Mouse (Mus musculus) yolk sac, embryonic 10.5 days (tissue): ENCODE data around the gene Tagap1.
"Not testable (repeated sequence)": the region's sequence is repeated elsewhere in the genome, so short reads cannot be mapped to it uniquely, and the experiment has no call there.

Experiments
- DNase-seq: peaks from one replicate; pipeline ENCODE4 v3.0.0-alpha.2; 2017; ENCODE audit warnings: low spot score

Tagap1 gene

GRCm38 (mm10) chr17:6960776-6961175, at the start of gene Tagap1:
TSS of gene Tagap1 (minus strand) at chr17:6961156.
- peak; percentile 29 for DNase-seq

- not testable (repeated sequence) for DNase-seq
Measured at GRCm38 (mm10) chr17:7009901-7010300, 48.9 kb upstream of the Tagap1 start.

DNA sequence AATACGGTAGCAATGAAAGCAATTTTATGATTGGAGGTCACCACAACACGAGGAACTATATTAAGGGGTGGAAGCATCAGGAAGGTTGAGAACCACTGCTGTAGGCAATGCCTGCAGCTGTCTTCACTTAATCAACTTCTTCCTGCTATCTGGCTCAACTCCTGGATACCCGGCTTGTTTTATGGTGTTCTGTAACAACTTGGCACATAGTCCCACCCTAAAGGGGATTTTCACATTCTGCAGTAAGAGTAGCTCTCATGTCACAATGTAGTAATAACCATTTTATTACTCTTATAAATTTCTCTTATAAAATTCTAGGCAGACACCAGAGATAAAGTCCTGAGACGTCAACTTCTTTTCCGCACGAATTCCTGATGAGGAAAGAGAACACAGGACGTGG, 48.5 kb upstream of the Tagap1 start:
- DNase-seq = not testable (repeated sequence)

- not testable (repeated sequence) for DNase-seq
Measured at GRCm38 (mm10) chr17:7008885-7009284, 47.9 kb upstream of the Tagap1 start.

DNA sequence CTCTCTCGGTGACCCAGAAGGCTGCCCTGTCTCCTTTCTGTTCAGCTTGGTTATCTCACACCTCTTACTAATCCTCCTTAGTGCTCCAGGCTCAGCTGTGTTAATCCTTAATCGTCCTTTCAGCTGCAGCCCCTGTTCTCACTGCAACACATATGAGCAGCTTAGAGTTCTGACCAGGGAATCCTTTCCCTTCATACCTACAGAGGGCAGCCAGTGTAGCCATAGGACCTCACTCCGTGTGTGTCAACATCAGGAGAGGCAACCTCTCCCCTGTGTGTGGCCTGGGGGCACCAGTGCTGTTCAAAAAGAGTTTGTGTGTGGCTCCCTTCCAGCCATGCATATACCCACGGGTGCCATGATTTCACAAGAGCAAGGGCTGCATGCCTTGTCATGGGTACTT, 44.7 kb upstream of the Tagap1 start:
- not testable (repeated sequence) for DNase-seq

DNA sequence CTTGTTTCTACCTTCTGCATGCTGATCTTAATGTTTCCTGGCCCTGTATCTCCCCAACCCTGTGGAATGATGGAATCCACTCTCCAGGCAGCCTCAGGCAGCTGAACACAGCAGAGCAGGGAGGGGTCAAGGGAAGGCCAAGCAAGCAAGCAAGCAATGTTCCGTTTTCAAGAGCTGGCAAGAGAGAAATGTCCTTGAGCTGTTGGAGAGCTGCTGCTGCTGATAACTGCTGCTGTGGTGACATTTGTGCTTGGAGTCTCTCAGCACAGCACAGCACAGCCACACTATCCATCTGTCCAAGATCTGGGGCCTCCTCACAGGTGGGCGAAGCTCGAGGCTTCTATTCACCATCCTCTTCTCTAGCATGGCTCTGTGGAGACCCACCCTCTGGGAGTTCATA, 42.4 kb upstream of the Tagap1 start:
- not testable (repeated sequence) for DNase-seq

- DNase-seq = not testable (repeated sequence)
Measured at GRCm38 (mm10) chr17:7001790-7002585, 41.0 kb upstream of the Tagap1 start.

DNA sequence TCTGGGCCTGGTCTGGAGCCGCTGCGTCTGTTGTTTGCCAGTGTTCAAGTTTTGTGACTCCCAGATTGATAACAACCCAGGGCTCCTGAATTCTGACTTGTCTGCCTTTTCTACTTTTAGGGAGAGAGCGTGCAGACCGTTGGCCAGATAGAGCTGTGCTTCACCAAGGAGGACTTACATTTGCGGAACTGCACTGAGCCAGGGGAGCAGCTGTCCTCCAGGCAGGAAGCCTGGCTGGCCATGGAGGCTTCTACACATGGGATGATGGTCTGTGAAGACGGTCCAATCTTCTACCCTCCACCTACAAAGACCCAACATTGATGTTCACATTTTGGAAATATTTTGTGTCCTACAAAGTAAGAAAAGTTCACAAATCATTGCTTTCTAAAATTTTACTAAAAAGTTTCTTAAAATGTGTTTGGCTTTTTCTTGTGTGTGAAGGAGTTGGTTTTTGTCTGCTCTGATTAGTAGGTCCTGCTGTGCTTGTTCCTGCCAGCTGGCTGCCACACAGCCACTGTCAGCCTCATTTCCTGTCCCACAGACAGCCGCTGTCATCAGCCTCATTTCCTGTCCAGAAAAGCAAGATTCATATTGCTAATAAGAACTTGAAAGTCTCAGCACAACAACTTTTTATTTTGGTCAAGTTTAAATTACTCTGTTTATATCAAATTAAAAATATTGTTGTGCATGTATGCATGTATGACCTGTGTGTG, 37.0 kb upstream of the Tagap1 start:
- not testable (repeated sequence) for DNase-seq

DNA sequence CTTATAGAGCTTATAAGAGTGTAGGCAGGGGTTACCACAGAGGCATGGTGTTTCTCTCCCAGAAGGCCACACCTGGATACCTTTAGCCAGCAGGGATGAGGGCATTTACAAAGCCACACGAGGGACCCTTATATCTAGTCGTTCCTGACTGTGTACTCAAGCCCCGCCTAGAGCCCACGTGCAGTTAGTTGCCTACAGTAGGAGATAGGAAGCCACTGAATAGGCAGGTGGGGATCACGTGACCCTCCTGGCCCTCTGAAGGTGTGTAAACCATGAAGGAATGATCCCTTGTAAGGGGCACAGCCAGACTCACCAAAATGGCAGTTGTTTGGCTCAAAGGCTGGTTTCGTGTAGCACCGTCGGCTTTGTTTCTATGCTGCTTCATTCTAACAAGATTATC, 35.9 kb upstream of the Tagap1 start:
- not testable (repeated sequence) for DNase-seq

GRCm38 (mm10) chr17:6995504-6995903, 34.5 kb upstream of the Tagap1 start:
- not testable (repeated sequence) for DNase-seq

- not testable (repeated sequence) for DNase-seq
Measured at GRCm38 (mm10) chr17:6986118-6986517, 25.2 kb upstream of the Tagap1 start.

GRCm38 (mm10) chr17:6980144-6980543, 19.2 kb upstream of the Tagap1 start:
- DNase-seq = not testable (repeated sequence)

DNA sequence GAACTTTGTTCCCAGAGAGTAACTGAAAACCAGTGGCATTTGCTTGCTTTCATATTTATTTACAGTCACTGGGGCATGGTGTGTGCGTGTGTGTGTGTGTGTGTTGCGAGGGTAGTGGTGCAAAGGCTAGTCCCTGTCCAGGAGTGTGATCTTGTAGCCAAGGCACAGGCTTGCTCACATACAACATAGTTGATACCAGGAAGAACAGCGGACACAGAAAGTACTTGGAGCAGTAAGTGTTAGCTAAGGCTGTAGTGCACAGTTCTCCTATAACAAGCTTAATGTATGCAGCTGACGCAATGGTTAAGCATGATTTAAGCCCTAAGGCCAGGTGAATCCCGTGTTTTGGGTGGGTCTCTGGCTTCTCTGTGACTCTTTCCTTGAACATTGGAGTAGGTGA, 18.4 kb upstream of the Tagap1 start:
- DNase-seq = peak; percentile 9

DNA sequence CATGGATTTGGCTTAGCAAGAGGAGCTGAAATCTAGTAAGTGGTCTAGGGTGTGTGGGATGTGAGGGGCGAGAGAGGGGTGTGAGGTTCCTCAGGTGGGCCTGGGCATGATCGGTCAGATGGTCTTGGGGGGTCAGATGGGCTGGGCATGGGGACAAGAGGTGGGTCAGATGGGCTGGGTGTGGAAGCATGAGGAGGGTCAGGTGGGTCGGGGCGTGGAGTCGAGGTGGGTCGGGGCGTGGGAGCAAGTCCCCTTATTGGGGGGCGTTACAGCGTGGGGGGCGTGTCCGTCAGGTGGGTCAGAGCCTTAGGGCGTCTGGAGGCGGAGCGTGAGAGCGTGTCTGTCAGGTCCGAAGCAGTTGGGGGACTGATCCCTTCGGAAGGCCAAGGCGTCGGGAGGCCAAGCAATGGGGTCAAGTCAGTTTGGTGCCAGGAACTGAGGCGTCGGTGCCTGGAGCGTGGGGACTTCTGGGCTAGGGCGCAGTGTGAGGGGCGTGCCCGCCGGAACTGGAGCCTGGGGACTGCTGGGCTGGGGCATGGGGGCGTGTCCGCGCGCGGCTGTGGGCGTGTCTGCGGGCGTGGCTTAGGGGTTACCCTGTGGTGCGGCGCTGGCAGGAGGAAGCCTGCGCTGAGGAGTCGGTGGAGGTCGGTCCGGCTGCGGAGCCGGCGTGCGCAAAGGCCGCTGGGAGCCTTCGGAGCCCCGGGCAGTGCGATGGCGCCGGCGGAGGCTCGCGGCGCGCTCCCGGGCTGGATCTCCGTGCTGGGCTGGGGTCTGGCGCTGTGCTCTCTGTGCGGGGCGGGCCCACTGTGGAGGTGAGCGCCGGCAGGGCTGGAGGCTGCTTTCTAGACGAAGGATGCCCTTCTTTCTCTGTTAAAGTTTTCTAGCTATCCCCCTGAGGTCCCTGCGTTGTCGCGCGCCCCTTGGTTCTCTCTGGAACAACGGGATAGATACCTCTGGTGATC, 17.6 kb upstream of the Tagap1 start, which contains the start of gene Gm49721:
Gene Gm49721, plus strand, starts transcription at position 618 of the 962 bp plus-strand sequence.
- peak; percentile 25 for DNase-seq

GRCm38 (mm10) chr17:6974985-6975384, 14.0 kb upstream of the Tagap1 start:
- not testable (repeated sequence) for DNase-seq

- DNase-seq = not testable (repeated sequence)
Measured at GRCm38 (mm10) chr17:6972836-6973396, 12.0 kb upstream of the Tagap1 start.

GRCm38 (mm10) chr17:6971238-6971637, 10.3 kb upstream of the Tagap1 start:
- not testable (repeated sequence) for DNase-seq

- not testable (repeated sequence) for DNase-seq
Measured at GRCm38 (mm10) chr17:6970334-6970733, 9.4 kb upstream of the Tagap1 start, which contains the start of gene Rnaset2b. TSS of gene Rnaset2b (plus strand) at chr17:6970634.

- not testable (repeated sequence) for DNase-seq
Measured at GRCm38 (mm10) chr17:6967673-6968072, 6.7 kb upstream of the Tagap1 start.

- DNase-seq = not testable (repeated sequence)
Measured at GRCm38 (mm10) chr17:6965364-6965763, 4.4 kb upstream of the Tagap1 start.

GRCm38 (mm10) chr17:6962936-6963335, 2.0 kb upstream of the Tagap1 start:
- not testable (repeated sequence) for DNase-seq
